Mouse (Mus musculus) cortical plate, adult 2 months (tissue): ENCODE measurements around the gene Rpsa.
A peak's percentile ranks its signal among the peaks of the same experiment; 100 is the strongest.

ENCODE experiments used
- CTCF ChIP-seq: fragments of 200-500 bp; IDR thresholded peaks from 2 replicates; pipeline ENCODE4 v1.5.1; 2011; ENCODE audit warnings: mild to moderate bottlenecking, control low read depth, low read length; ENCODE audit not compliant: insufficient read depth; ENCODE audit errors: extremely low read depth
- POLR2A ChIP-seq: fragments of 200-500 bp; IDR thresholded peaks from 2 replicates; pipeline ENCODE4 v1.6.1; 2011; ENCODE audit warnings: mild to moderate bottlenecking, low read length, control low read depth; ENCODE audit not compliant: insufficient read depth; ENCODE audit errors: extremely low read depth

DNA sequence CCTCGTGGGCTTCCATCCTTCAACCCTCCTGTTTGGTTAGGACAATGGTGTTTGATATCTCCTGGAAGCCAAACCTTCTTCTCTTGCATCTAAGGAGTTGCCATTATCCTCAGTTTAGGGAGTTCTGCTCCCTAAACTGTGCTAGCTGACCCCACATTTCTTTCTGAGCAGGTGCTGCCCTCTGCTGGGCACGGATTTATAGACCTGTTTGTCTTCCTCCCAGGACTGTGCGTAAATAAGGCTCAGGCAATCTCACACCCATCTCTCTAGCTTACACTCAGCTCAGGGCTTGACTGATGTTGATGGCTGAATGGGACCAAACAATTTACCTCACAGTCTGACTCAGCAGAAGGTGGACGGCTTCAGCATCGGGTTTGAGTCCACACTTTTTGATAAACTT, 43.8 kb downstream of the Rpsa start:
- TF ChIP-seq CTCF = peak; percentile 73
- no peak for TF ChIP-seq POLR2A
